Mouse (Mus musculus) heart, adult 2 months (tissue): Measurements from ENCODE around the gene Tescl.

Experiments used
- CTCF ChIP-seq: fragments of 200-600 bp; IDR thresholded peaks from 2 replicates; pipeline ENCODE4 v1.8.1; 2022; ENCODE audit warnings: antibody characterized with exemption, mild to moderate bottlenecking, moderate library complexity
- EP300 ChIP-seq: fragments of 200-500 bp; IDR thresholded peaks from 2 replicates; pipeline ENCODE4 v1.6.1; 2011; ENCODE audit warnings: low read depth, low read length, control low read depth; ENCODE audit not compliant: insufficient read depth
- POLR2A ChIP-seq: fragments of 200-500 bp; IDR thresholded peaks from 2 replicates; pipeline ENCODE4 v1.6.1; 2011; ENCODE audit warnings: mild to moderate bottlenecking, low read depth, low read length, control low read depth; ENCODE audit not compliant: insufficient read depth

DNA sequence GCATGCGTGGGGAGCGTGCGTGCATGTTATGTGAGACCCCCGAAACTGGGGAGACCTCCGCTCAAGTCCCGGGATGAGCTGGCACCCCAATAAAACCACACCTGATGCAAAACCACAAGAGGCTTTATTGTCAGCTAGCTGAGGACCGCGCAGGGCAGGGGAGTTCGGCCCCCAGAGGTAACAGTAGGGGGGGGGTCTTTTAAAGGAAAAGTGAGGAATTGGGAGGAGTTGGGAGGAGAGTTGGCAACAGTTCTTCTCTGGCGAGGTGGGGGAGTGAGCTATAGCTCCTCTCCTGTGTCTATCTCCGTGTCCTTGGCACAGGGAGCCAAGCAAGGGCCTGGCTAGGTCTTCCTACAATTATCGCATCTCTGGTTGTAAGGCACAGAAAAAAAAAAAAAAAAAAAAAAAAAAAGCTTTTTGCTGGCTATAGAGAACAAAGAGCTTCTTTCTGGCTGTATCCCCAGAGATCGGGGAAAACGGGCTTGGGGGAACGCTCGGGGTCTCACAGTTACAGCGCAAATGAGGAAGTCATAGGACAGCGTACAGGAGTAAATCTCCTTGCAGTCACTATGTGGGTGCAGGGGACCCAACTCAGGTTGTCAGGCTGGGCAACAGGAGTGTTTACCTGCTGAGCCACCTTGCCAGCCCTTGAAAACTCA lies 33.8 kb downstream of the Tescl start:
- TF ChIP-seq CTCF (no peak), POLR2A (no peak), EP300 (no peak)
